Mouse (Mus musculus) left cerebral cortex, postnatal 10 days (tissue): Measurements from ENCODE around the gene Ddx39b. TPM values are rescaled to one million over a fixed set of nuclear protein-coding genes. Genes with fewer than 3 reads are reported as not detected.

Experiments used
- DNase-seq, 2 experiments: peaks; one replicate each; pipeline ENCODE4 v3.0.0; 2021 to 2022; ENCODE audit warnings: low spot score in 2 of 2, mixed read lengths in 1 of 2; ENCODE audit errors: extremely low spot score in 1 of 2
- intact Hi-C: fragments of 180-260 bp; cut with DNase I; formaldehyde crosslinking; loops from one replicate; pipeline ENCODE4 v1.15.1; 2025
- total RNA-seq, 2 experiments: library from RNA; stranded (reverse); gene quantifications; 2 replicates each; pipeline ENCODE4 v1.2.3; 2021

Ddx39b gene
- total RNA-seq, result 100 to 1,000 TPM; 255 to 261 TPM

GRCm38 (mm10) chr17:35241305-35242014, at the start of gene Ddx39b:
Gene Ddx39b (plus strand): TSS chr17:35241746.
- DNase-seq, result peak; percentile 94 to 98
- intact Hi-C loops, result no loop called here

- intact Hi-C loops, result no loop called here
- no peak for DNase-seq
Measured at GRCm38 (mm10) chr17:35192924-35193323, 48.6 kb upstream of the Ddx39b start.

- intact Hi-C loops, result no loop called here
- no peak for DNase-seq
Measured at GRCm38 (mm10) chr17:35193881-35194843, 47.4 kb upstream of the Ddx39b start, which contains the start of gene Ltb. Gene Ltb (plus strand): TSS chr17:35194439.

GRCm38 (mm10) chr17:35194844-35195630, 46.5 kb upstream of the Ddx39b start:
- intact Hi-C loops, result no loop called here
- no peak for DNase-seq

- intact Hi-C loops, result no loop called here
- peak; percentile 70 to 90 for DNase-seq
Measured at GRCm38 (mm10) chr17:35195631-35196320, 45.8 kb upstream of the Ddx39b start.

- DNase-seq, result no peak
- intact Hi-C loops, result no loop called here
Measured at GRCm38 (mm10) chr17:35196321-35196641, 45.3 kb upstream of the Ddx39b start.

GRCm38 (mm10) chr17:35197126-35197525, 44.4 kb upstream of the Ddx39b start:
- intact Hi-C loops, result no loop called here
- no peak for DNase-seq

GRCm38 (mm10) chr17:35198029-35198428, 43.5 kb upstream of the Ddx39b start:
- no peak for DNase-seq
- intact Hi-C loops, result no loop called here

- intact Hi-C loops, result no loop called here
- DNase-seq, result no peak
Measured at GRCm38 (mm10) chr17:35198946-35199345, 42.6 kb upstream of the Ddx39b start.

GRCm38 (mm10) chr17:35200398-35200797, 41.1 kb upstream of the Ddx39b start:
- intact Hi-C loops, result no loop called here
- no peak for DNase-seq

- no peak for DNase-seq
- intact Hi-C loops, result no loop called here
Measured at GRCm38 (mm10) chr17:35201128-35201527, 40.4 kb upstream of the Ddx39b start.

GRCm38 (mm10) chr17:35201787-35202186, 39.8 kb upstream of the Ddx39b start, which contains the start of gene Tnf:
Gene Tnf (minus strand): TSS chr17:35202007.
- intact Hi-C loops, result no loop called here
- DNase-seq, result peak in 1 of 2 experiments; percentile 58

GRCm38 (mm10) chr17:35202442-35202841, 39.1 kb upstream of the Ddx39b start:
- intact Hi-C loops, result no loop called here
- no peak for DNase-seq

- no peak for DNase-seq
- intact Hi-C loops, result no loop called here
Measured at GRCm38 (mm10) chr17:35204494-35205379, 36.8 kb upstream of the Ddx39b start, which contains the start of gene Lta. Gene Lta (minus strand): TSS chr17:35205351.

- no peak for DNase-seq
- intact Hi-C loops, result no loop called here
Measured at GRCm38 (mm10) chr17:35205380-35205769, 36.2 kb upstream of the Ddx39b start.

- intact Hi-C loops, result no loop called here
- no peak for DNase-seq
Measured at GRCm38 (mm10) chr17:35209785-35210535, 31.6 kb upstream of the Ddx39b start.

- intact Hi-C loops, result no loop called here
- no peak for DNase-seq
Measured at GRCm38 (mm10) chr17:35210593-35210992, 31.0 kb upstream of the Ddx39b start.
